Mouse (Mus musculus) erythroblast, embryonic 14.5 days (primary cell): ENCODE results near the gene Eri2. TPM values are rescaled to one million over a fixed set of nuclear protein-coding genes. Genes with fewer than 3 reads are reported as not detected.
A peak's percentile ranks its signal among the peaks of the same experiment; 100 is the strongest.

ENCODE experiments used
- H3K27me3 ChIP-seq: 2 replicates; pipeline ENCODE4 v1.6.1; 2012; ENCODE audit warnings: inconsistent platforms; ENCODE audit not compliant: control insufficient read depth
- H3K36me3 ChIP-seq: 2 replicates; pipeline ENCODE4 v1.6.1; 2012; ENCODE audit warnings: mild to moderate bottlenecking, inconsistent platforms; ENCODE audit not compliant: control insufficient read depth
- H3K4me1 ChIP-seq: 2 replicates; pipeline ENCODE4 v1.6.1; 2012; ENCODE audit warnings: inconsistent platforms; ENCODE audit not compliant: control insufficient read depth
- H3K4me3 ChIP-seq: replicated peaks from 2 replicates; pipeline ENCODE3; 2012; ENCODE audit warnings: moderate library complexity, mild to moderate bottlenecking, inconsistent platforms
- H3K9me3 ChIP-seq: 2 replicates; pipeline ENCODE4 v1.6.1; 2012; ENCODE audit warnings: low read length, inconsistent platforms, mixed read lengths; ENCODE audit not compliant: control insufficient read depth
- GATA1 ChIP-seq: IDR thresholded peaks from 2 replicates; pipeline ENCODE4 v1.6.1; 2012; ENCODE audit warnings: low read length, inconsistent platforms, mixed read lengths
- TAL1 ChIP-seq: IDR thresholded peaks from 3 replicates; pipeline ENCODE4 v1.6.1; 2012; ENCODE audit warnings: low read length, inconsistent platforms, mixed read lengths
- polyA plus RNA-seq: library from polyadenylated mRNA; stranded (reverse); fragments of >175 nt; gene quantifications from 2 replicates; pipeline ENCODE4 v1.2.3, GENCODE M21; 2012

Gene Eri2
- polyA plus RNA-seq, 1 experiment, result 0.08 TPM

DNA sequence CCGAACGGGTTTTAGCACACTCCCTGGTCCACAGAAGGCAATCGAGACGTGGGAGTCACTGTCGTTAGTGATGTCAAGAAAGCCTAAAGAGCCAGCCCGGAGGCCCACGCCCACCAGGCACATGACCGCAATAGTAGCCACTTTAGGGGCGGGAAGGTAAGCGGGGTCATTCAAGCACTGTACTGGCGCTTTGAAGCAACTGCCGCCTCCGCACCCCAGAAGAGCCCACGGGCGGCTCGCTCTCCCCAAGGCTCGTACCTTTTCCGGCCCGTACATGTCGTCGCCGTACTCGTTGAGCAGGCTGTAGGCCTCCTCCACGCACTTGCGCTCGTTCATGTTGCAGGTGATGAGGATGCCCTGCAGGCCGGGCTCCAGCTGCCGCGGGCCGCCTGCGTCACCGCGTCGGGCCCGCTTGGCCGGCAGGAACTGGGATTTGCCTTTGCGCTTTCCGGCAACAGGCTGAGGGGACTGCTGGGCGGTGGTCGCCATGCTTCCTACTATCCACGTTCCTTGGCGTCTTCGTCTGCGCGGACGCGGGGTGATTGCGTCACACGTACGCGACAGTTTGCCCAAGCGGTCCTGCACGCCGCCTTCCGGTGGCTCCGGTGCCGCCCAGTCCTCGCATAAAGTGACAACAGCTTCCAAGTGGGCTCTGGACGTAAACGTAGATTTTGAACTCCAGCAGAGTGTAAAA is 73.5 kb downstream of the Eri2 start, which contains the start of gene Thumpd1:
Thumpd1 (minus strand) TSS at position 546 of the 694 bp plus-strand sequence.
- H3K4me3 ChIP-seq, result peak within 1 kb of the TSS; percentile 87
- peaks cover 34% of the 10 kb centered on the region for H3K36me3 ChIP-seq
- H3K27me3 ChIP-seq, result no peaks in the 10 kb centered on the region
- peaks cover 20% of the 10 kb centered on the region for H3K4me1 ChIP-seq
- no peak for TF ChIP-seq GATA1
- TF ChIP-seq TAL1, result no peak
- H3K9me3 ChIP-seq, result no peaks in the 10 kb centered on the region; the same call in 1 of the 2 replicates

Other genes starting within 250 kb of the Eri2 start
- not detected in 2 replicates for gene Acsm2, start 239.7 kb downstream of the Eri2 start, polyA plus RNA-seq
- not detected in 2 replicates for gene Acsm1, start 187.0 kb downstream of the Eri2 start, polyA plus RNA-seq
- gene Acsm4, start 104.0 kb downstream of the Eri2 start, polyA plus RNA-seq, result not detected in 2 replicates
- 0.38 and 0.64 TPM in 2 replicates for gene Thumpd1, start 73.3 kb downstream of the Eri2 start, polyA plus RNA-seq
- not detected in 2 replicates for gene Acsm3, start 33.1 kb downstream of the Eri2 start, polyA plus RNA-seq
- gene Rexo5, start 52 bp downstream of the Eri2 start, polyA plus RNA-seq, result 0.24 and 0.56 TPM in 2 replicates
- 0.17 and 0.22 TPM in 2 replicates for gene Lyrm1, start 101.8 kb upstream of the Eri2 start, polyA plus RNA-seq
- gene Dcun1d3, start 102.2 kb upstream of the Eri2 start, polyA plus RNA-seq, result 0.36 and 0.43 TPM in 2 replicates